Mouse (Mus musculus) lung, embryonic 14.5 days (tissue): ENCODE data around the gene Brf1. TPM values are rescaled to one million over a fixed set of nuclear protein-coding genes. Genes with fewer than 3 reads are reported as not detected.
A peak's percentile ranks its signal among the peaks of the same experiment; 100 is the strongest.

Experiments used
- ATAC-seq: fragments of 200-750 bp; cut with Nextera tagmentation; 2 replicates; pipeline ENCODE4 v1.8.0; 2017; ENCODE audit warnings: mild to moderate bottlenecking, moderate TSS enrichment, moderate library complexity; ENCODE audit not compliant: insufficient read depth
- DNase-seq: peaks from one replicate; pipeline ENCODE4 v3.0.0-alpha.2; 2015
- H3K27ac ChIP-seq: fragments of 300-500 bp; sonication (generic); 2 replicates; pipeline ENCODE4 v1.5.1; 2014; ENCODE audit warnings: low read depth, mild to moderate bottlenecking, moderate library complexity
- H3K27me3 ChIP-seq: fragments of 300-500 bp; sonication (generic); 2 replicates; pipeline ENCODE4 v1.6.1; 2014; ENCODE audit warnings: low read length, control low read depth; ENCODE audit not compliant: insufficient read depth
- H3K36me3 ChIP-seq: fragments of 300-500 bp; sonication (generic); 2 replicates; pipeline ENCODE4 v1.6.1; 2014; ENCODE audit warnings: control low read depth; ENCODE audit not compliant: insufficient read depth
- H3K4me1 ChIP-seq: fragments of 300-500 bp; sonication (generic); 2 replicates; pipeline ENCODE4 v1.6.1; 2014; ENCODE audit warnings: antibody characterized with exemption, control low read depth; ENCODE audit not compliant: insufficient read depth
- H3K4me2 ChIP-seq: fragments of 300-500 bp; sonication (generic); 2 replicates; pipeline ENCODE4 v1.6.1; 2014; ENCODE audit warnings: mild to moderate bottlenecking
- H3K4me3 ChIP-seq: fragments of 300-500 bp; sonication (generic); 2 replicates; pipeline ENCODE4 v1.5.1; 2014; ENCODE audit warnings: low read depth, low read length
- H3K9ac ChIP-seq: fragments of 300-500 bp; sonication (generic); 2 replicates; pipeline ENCODE4 v1.6.1; 2014
- H3K9me3 ChIP-seq: fragments of 300-500 bp; sonication (generic); 2 replicates; pipeline ENCODE4 v1.6.1; 2016; ENCODE audit warnings: low read depth, low read length, control low read depth
- CTCF ChIP-seq: IDR thresholded peaks from 2 replicates; pipeline ENCODE4 v1.5.1; 2016; ENCODE audit warnings: antibody characterized with exemption, low read depth
- WGBS: fragments of 180-500 bp; shearing (Covaris S2); extraction: QIAGEN DNeasy Blood & Tissue Kit; methylation state at CpG from one replicate; pipeline ENCODE4 v1.1.7; 2014; 5-methylcytosine and 5-hydroxymethylcytosine counted together
- polyA plus RNA-seq: library from polyadenylated mRNA; unstranded; fragments of >200 nt; fragmentation: Nextera tagmentation; extraction: Ambion mirVana; gene quantifications from 2 replicates; pipeline ENCODE4 v1.2.1, GENCODE M21; 2014

Gene Brf1
- polyA plus RNA-seq, 1 experiment from 2014 or later = 65.9 TPM

GRCm38 (mm10) chr12:112928401-112929241 lies 71.9 kb downstream of the Brf1 start:
- Histone ChIP-seq H3K4me3 (peak overlapping the region; percentile 57), H3K4me1 (no peaks in the 10 kb centered on the region), H3K36me3 (no peaks in the 10 kb centered on the region), H3K4me2 (peak overlapping the region; percentile 90), H3K9ac (peak overlapping the region; percentile 48), H3K27ac (no peak overlapping the region), H3K9me3 (no peaks in the 10 kb centered on the region), H3K27me3 (peaks cover 49% of the 10 kb centered on the region)
- ATAC-seq (peak; percentile 25; the same call in 1 of the 2 replicates), DNase-seq (peak; percentile 51)
- no peak for TF ChIP-seq CTCF
- WGBS = 1% methylated on average over 122 of the region's 124 CpGs

- 0 out of 2 replicates have a peak overlapping the region, but pooled peaks have one; percentile 57 for H3K4me3 ChIP-seq
- no peak overlapping the region for H3K9ac ChIP-seq
- H3K4me1 ChIP-seq = no peaks in the 10 kb centered on the region
- no peak overlapping the region for H3K27ac ChIP-seq
- WGBS = 55% methylated on average over 14 of the region's 14 CpGs
- no peak for DNase-seq
- H3K36me3 ChIP-seq = no peaks in the 10 kb centered on the region
- H3K4me2 ChIP-seq = peak overlapping the region; percentile 90; the same call in 1 of the 2 replicates
- H3K9me3 ChIP-seq = no peaks in the 10 kb centered on the region
- no peak for TF ChIP-seq CTCF
- peaks cover 49% of the 10 kb centered on the region for H3K27me3 ChIP-seq
- ATAC-seq = no peak
These were observed 73.2 kb downstream of the Brf1 start for GRCm38 (mm10) chr12:112927265-112927664.

- no peak for ATAC-seq
- Histone ChIP-seq H3K9me3 (no peaks in the 10 kb centered on the region), H3K36me3 (no peaks in the 10 kb centered on the region), H3K4me2 (no peak overlapping the region), H3K4me1 (0 out of 2 replicates have a peak, but pooled peaks cover 3% of the 10 kb centered on the region), H3K4me3 (no peak overlapping the region), H3K27ac (no peak overlapping the region), H3K9ac (no peak overlapping the region), H3K27me3 (peaks cover 40% of the 10 kb centered on the region)
- peak; percentile 61 for TF ChIP-seq CTCF
- WGBS = 82% methylated on average over 6 of the region's 6 CpGs
- no peak for DNase-seq
These were observed 74.6 kb downstream of the Brf1 start for GRCm38 (mm10) chr12:112925950-112926349.

- WGBS = 20% methylated on average over 3 of the region's 3 CpGs
- Histone ChIP-seq H3K9ac (no peak overlapping the region), H3K27ac (no peak overlapping the region), H3K27me3 (peaks cover 10% of the 10 kb centered on the region), H3K4me3 (no peak overlapping the region), H3K4me2 (no peak overlapping the region), H3K4me1 (0 out of 2 replicates have a peak, but pooled peaks cover 3% of the 10 kb centered on the region), H3K9me3 (no peaks in the 10 kb centered on the region), H3K36me3 (no peaks in the 10 kb centered on the region)
- TF ChIP-seq CTCF = no peak
- ATAC-seq = no peak
- DNase-seq = no peak
These were observed 78.0 kb downstream of the Brf1 start for GRCm38 (mm10) chr12:112922541-112922940.

- no peak for ATAC-seq
- H3K9me3 ChIP-seq = no peaks in the 10 kb centered on the region
- WGBS = 59% methylated on average over 12 of the region's 12 CpGs
- no peak overlapping the region for H3K4me2 ChIP-seq
- H3K27ac ChIP-seq = no peak overlapping the region
- no peaks in the 10 kb centered on the region for H3K36me3 ChIP-seq
- H3K4me1 ChIP-seq = 0 out of 2 replicates have a peak, but pooled peaks cover 3% of the 10 kb centered on the region
- no peak overlapping the region for H3K4me3 ChIP-seq
- H3K9ac ChIP-seq = no peak overlapping the region
- no peak for DNase-seq
- no peak for TF ChIP-seq CTCF
- H3K27me3 ChIP-seq = no peaks in the 10 kb centered on the region
These were observed 79.0 kb downstream of the Brf1 start for GRCm38 (mm10) chr12:112921518-112921917.

- TF ChIP-seq CTCF = no peak
- 0 out of 2 replicates have a peak, but pooled peaks cover 3% of the 10 kb centered on the region for H3K4me1 ChIP-seq
- H3K4me2 ChIP-seq = no peak overlapping the region
- H3K9me3 ChIP-seq = no peaks in the 10 kb centered on the region
- 33% methylated on average over 8 of the region's 8 CpGs for WGBS
- no peak overlapping the region for H3K9ac ChIP-seq
- ATAC-seq = no peak
- H3K36me3 ChIP-seq = 0 out of 2 replicates have a peak, but pooled peaks cover 6% of the 10 kb centered on the region
- no peaks in the 10 kb centered on the region for H3K27me3 ChIP-seq
- no peak overlapping the region for H3K27ac ChIP-seq
- no peak for DNase-seq
- H3K4me3 ChIP-seq = no peak overlapping the region
These were observed 82.6 kb downstream of the Brf1 start for GRCm38 (mm10) chr12:112917906-112918305.

GRCm38 (mm10) chr12:112917486-112917885 lies 83.0 kb downstream of the Brf1 start:
- Histone ChIP-seq H3K9ac (no peak overlapping the region), H3K4me3 (no peak overlapping the region), H3K4me2 (no peak overlapping the region), H3K4me1 (0 out of 2 replicates have a peak, but pooled peaks cover 3% of the 10 kb centered on the region), H3K9me3 (no peaks in the 10 kb centered on the region), H3K36me3 (0 out of 2 replicates have a peak, but pooled peaks cover 6% of the 10 kb centered on the region), H3K27ac (no peak overlapping the region), H3K27me3 (no peaks in the 10 kb centered on the region)
- TF ChIP-seq CTCF = no peak
- 76% methylated on average over 11 of the region's 11 CpGs for WGBS
- DNase-seq = no peak
- ATAC-seq = no peak
